Mouse (Mus musculus): Measurements from ENCODE around the gene Podxl2. TPM values are rescaled to one million over a fixed set of nuclear protein-coding genes. Genes with fewer than 3 reads are reported as not detected.
A peak's percentile ranks its signal among the peaks of the same experiment; 100 is the strongest.

Podxl2 gene
- total RNA-seq, 2 experiments from 2014 or later: 48.5 to 55.1 TPM

GRCm38 (mm10) chr6:88840791-88841513, 33.9 kb downstream of the Podxl2 start:
- Histone ChIP-seq H3K4me3 (peak overlapping the region; percentile 93), H3K27ac (peak overlapping the region; percentile 97)
- no peak for TF ChIP-seq CTCF (IDR thresholded peaks at IDR 0.05)
- peak; percentile 17 for DNase-seq
- intact Hi-C loops (cut with DNase I): no loop called here

- DNase-seq: no peak
- Histone ChIP-seq H3K27ac (peak overlapping the region; percentile 97), H3K4me3 (peak overlapping the region; percentile 93)
- intact Hi-C loops (cut with DNase I): no loop called here
- TF ChIP-seq CTCF (IDR thresholded peaks at IDR 0.05): no peak
Observed at GRCm38 (mm10) chr6:88840211-88840610, 34.6 kb downstream of the Podxl2 start.

- TF ChIP-seq CTCF (IDR thresholded peaks at IDR 0.05): no peak
- DNase-seq: peak; percentile 23
- intact Hi-C loops (cut with DNase I): no loop called here
- Histone ChIP-seq H3K27ac (no peak overlapping the region), H3K4me3 (no peak overlapping the region)
Observed at GRCm38 (mm10) chr6:88839135-88839970, 35.5 kb downstream of the Podxl2 start.

- peak; percentile 17 for DNase-seq
- Histone ChIP-seq H3K27ac (no peak overlapping the region), H3K4me3 (no peak overlapping the region)
- intact Hi-C loops (cut with DNase I): no loop called here
- TF ChIP-seq CTCF (IDR thresholded peaks at IDR 0.05): no peak
Observed at GRCm38 (mm10) chr6:88838613-88839012, 36.2 kb downstream of the Podxl2 start.

- no peak for TF ChIP-seq CTCF (IDR thresholded peaks at IDR 0.05)
- peak; percentile 18 for DNase-seq
- intact Hi-C loops (cut with DNase I): no loop called here
- H3K4me3 ChIP-seq: no peak overlapping the region
- no peak overlapping the region for H3K27ac ChIP-seq
Observed at GRCm38 (mm10) chr6:88837999-88838398, 36.8 kb downstream of the Podxl2 start.

GRCm38 (mm10) chr6:88836178-88836819, 38.5 kb downstream of the Podxl2 start:
- intact Hi-C loops (cut with DNase I): no loop called here
- DNase-seq: no peak
- TF ChIP-seq CTCF (IDR thresholded peaks at IDR 0.05): no peak
- Histone ChIP-seq H3K27ac (no peak overlapping the region), H3K4me3 (no peak overlapping the region)

- no peak for DNase-seq
- no peak for TF ChIP-seq CTCF (IDR thresholded peaks at IDR 0.05)
- intact Hi-C loops (cut with DNase I): no loop called here
- no peak overlapping the region for H3K4me3 ChIP-seq
- H3K27ac ChIP-seq: no peak overlapping the region
Observed at GRCm38 (mm10) chr6:88835047-88835446, 39.8 kb downstream of the Podxl2 start.

GRCm38 (mm10) chr6:88833340-88834140, 41.3 kb downstream of the Podxl2 start:
- no peak for TF ChIP-seq CTCF (IDR thresholded peaks at IDR 0.05)
- Histone ChIP-seq H3K27ac (no peak overlapping the region), H3K4me3 (no peak overlapping the region)
- intact Hi-C loops (cut with DNase I): no loop called here
- no peak for DNase-seq

GRCm38 (mm10) chr6:88832663-88833062, 42.2 kb downstream of the Podxl2 start:
- no peak for TF ChIP-seq CTCF (IDR thresholded peaks at IDR 0.05)
- H3K4me3 ChIP-seq: no peak overlapping the region
- H3K27ac ChIP-seq: 0 out of 2 replicates have a peak overlapping the region, but pooled peaks have one; percentile 32
- intact Hi-C loops (cut with DNase I): no loop called here
- DNase-seq: no peak

GRCm38 (mm10) chr6:88831456-88831855, 43.4 kb downstream of the Podxl2 start:
- H3K27ac ChIP-seq: 0 out of 2 replicates have a peak overlapping the region, but pooled peaks have one; percentile 35

GRCm38 (mm10) chr6:88830112-88830702, 44.6 kb downstream of the Podxl2 start:
- TF ChIP-seq CTCF (IDR thresholded peaks at IDR 0.05): no peak
- no peak overlapping the region for H3K4me3 ChIP-seq
- DNase-seq: peak; percentile 17
- intact Hi-C loops (cut with DNase I): loop anchor here (2.0 kb wide), 1 partner anchor 271 kb away; no protein-coding TSS in a partner anchor
- H3K27ac ChIP-seq: no peak overlapping the region; the same call in 1 of the 2 replicates

More at GRCm38 (mm10) chr6:88831456-88831855, 43.4 kb downstream of the Podxl2 start:
- DNase-seq: peak; percentile 80
- H3K4me3 ChIP-seq: no peak overlapping the region
- intact Hi-C loops (cut with DNase I): loop anchor here (2.0 kb wide), 1 partner anchor 273 kb away; no protein-coding TSS in a partner anchor
- peak; percentile 88 for TF ChIP-seq CTCF (IDR thresholded peaks at IDR 0.05)

All from gastrocnemius, adult 2 months (tissue).